Mouse (Mus musculus) lung, embryonic 16.5 days (tissue): Measurements from ENCODE around the gene Slc38a6. TPM values are rescaled to one million over a fixed set of nuclear protein-coding genes. Genes with fewer than 3 reads are reported as not detected.

Experiments used
- ATAC-seq: fragments of 200-750 bp; cut with Nextera tagmentation; 2 replicates; pipeline ENCODE4 v1.8.0; 2017; ENCODE audit warnings: low read depth, mild to moderate bottlenecking, moderate library complexity
- H3K27ac ChIP-seq: fragments of 300-500 bp; sonication (generic); 2 replicates; pipeline ENCODE4 v1.5.1; 2014; ENCODE audit warnings: mild to moderate bottlenecking, control low read depth, low read length
- H3K27me3 ChIP-seq: fragments of 300-500 bp; sonication (generic); 2 replicates; pipeline ENCODE4 v1.6.1; 2014; ENCODE audit warnings: low read depth, low read length, mixed read lengths; ENCODE audit not compliant: control insufficient read depth, insufficient read depth
- H3K36me3 ChIP-seq: fragments of 300-500 bp; sonication (generic); 2 replicates; pipeline ENCODE4 v1.6.1; 2014; ENCODE audit warnings: low read length; ENCODE audit not compliant: control insufficient read depth, insufficient read depth
- H3K4me1 ChIP-seq: fragments of 300-500 bp; sonication (generic); replicated peaks from 2 replicates; pipeline ENCODE4 v1.6.1; 2014; ENCODE audit warnings: low read length, mixed read lengths; ENCODE audit not compliant: control insufficient read depth, insufficient read depth
- H3K4me2 ChIP-seq: fragments of 300-500 bp; sonication (generic); 2 replicates; pipeline ENCODE4 v1.6.1; 2014; ENCODE audit warnings: low read depth, low read length, control low read depth
- H3K4me3 ChIP-seq: fragments of 300-500 bp; sonication (generic); 2 replicates; pipeline ENCODE4 v1.5.1; 2014; ENCODE audit warnings: mild to moderate bottlenecking, low read length, control low read depth
- H3K9ac ChIP-seq: fragments of 300-500 bp; sonication (generic); 2 replicates; pipeline ENCODE4 v1.6.1; 2014; ENCODE audit warnings: low read length, control low read depth
- H3K9me3 ChIP-seq: fragments of 300-500 bp; sonication (generic); 2 replicates; pipeline ENCODE4 v1.6.1; 2016; ENCODE audit warnings: low read length; ENCODE audit not compliant: control insufficient read depth
- WGBS: fragments of 180-500 bp; shearing (Covaris S2); extraction: QIAGEN DNeasy Blood & Tissue Kit; methylation state at CpG from one replicate; pipeline ENCODE4 v1.1.7; 2014; 5-methylcytosine and 5-hydroxymethylcytosine counted together
- polyA plus RNA-seq: library from polyadenylated mRNA; unstranded; fragments of >200 nt; fragmentation: Nextera tagmentation; extraction: Ambion mirVana; gene quantifications from 2 replicates; pipeline ENCODE4 v1.2.1, GENCODE M21; 2015

Gene Slc38a6
- polyA plus RNA-seq: 8.9 and 10.4 TPM in 2 replicates

DNA sequence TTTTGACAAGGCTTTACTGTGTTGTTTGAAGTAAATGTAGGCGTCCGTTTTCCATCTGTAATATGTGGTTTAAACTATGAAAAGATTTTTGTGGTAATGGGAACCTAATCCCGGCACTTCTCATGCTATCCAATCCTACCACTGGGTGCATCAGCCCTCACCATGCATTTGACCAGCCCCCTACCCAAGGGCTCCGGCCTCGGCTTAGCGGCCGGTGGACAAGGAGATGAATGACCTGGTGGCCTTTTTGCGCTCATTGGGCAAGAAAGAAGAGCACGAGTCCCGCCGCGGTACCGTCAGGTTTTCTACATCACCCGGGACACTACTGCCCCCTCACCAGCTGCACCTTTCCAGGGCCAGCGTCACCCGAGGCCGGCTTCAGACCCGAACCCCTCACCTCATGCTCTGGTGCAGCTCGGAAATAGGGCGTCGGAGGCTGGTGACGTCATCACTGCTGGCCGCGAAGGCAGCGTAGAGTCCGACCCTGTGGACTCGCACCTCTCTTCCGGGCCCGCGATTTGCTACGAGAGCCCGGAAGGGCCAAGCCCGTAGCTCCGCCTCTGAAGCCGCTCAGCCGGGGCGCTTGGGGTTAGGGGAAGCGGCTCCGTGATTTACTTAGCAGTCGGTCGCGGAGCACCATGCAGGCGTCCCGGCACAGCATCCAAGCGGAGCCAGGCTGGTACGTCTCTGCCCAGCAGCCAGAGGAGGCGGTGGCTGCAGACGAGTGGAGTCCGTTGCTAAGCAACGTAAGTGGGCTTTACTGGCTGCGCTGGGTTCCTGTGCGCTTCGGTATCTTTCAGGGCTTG lies at the start of gene Slc38a6, which contains the start of gene Trmt5:
TSS of gene Slc38a6 (plus strand) at position 493 of the 806 bp plus-strand sequence.
TSS of gene Trmt5 (minus strand) at position 424 of the 806 bp plus-strand sequence.
- Histone ChIP-seq H3K4me3 (peak within 1 kb of the TSS; percentile 86), H3K9ac (peak within 1 kb of the TSS; percentile 93), H3K4me2 (peak within 1 kb of the TSS; percentile 86), H3K9me3 (no peaks in the 10 kb centered on the region), H3K4me1 (peaks cover 16% of the 10 kb centered on the region), H3K27ac (peak within 1 kb of the TSS; percentile 88), H3K27me3 (no peaks in the 10 kb centered on the region), H3K36me3 (peaks cover 7% of the 10 kb centered on the region; the same call in 1 of the 2 replicates)
- WGBS: under 1% methylated on average over 53 of the region's 53 CpGs
- ATAC-seq: peak; percentile 98

DNA sequence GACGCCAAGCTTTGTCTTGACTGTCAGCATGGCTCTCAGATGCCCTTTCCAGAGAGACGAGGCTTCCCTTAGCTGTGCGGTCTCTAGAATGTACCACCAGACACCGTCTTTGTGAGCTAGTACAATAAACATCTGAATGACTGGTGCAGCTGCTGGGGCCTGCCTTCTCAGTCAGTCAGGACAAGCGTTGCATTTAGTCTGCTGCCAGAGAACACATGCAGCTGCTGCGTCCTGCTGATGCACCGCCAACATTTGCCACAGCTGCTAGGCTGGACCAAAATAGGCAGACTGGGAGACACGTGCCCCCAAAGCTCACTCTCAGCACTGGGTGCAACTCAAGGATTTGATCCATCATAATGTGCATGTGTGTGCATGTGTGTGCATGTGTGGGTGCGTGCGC lies 44.6 kb upstream of the Slc38a6 start:
- Histone ChIP-seq H3K9ac (no peak overlapping the region), H3K36me3 (no peaks in the 10 kb centered on the region), H3K9me3 (no peaks in the 10 kb centered on the region), H3K4me1 (0 out of 2 replicates have a peak, but pooled peaks cover 4% of the 10 kb centered on the region), H3K4me2 (no peak overlapping the region), H3K27me3 (no peaks in the 10 kb centered on the region), H3K27ac (peak overlapping the region; percentile 59; the same call in 1 of the 2 replicates), H3K4me3 (no peak overlapping the region)
- peak; percentile 79 for ATAC-seq
- WGBS: 60% methylated on average over 10 of the region's 10 CpGs

DNA sequence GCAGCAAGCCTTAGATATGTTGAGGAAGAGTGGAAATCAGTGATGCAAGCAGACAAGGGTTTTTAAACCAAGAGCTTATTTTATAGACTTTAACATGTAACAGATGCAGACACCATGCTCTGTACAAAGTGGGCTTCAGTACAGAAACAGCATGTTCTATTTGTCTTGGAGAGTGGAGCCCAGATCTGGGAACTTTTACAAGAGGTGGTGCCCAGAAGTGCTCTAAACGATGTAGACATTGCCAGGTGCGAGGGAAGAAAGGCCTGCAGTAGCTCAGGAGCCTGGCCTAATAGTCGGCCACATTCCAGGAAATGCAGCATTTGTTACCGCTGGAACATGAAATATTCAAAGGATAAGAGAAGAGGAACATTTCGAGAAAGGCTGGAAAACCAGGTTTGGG lies 40.9 kb upstream of the Slc38a6 start:
- no peak for ATAC-seq
- H3K27ac ChIP-seq: no peak overlapping the region

DNA sequence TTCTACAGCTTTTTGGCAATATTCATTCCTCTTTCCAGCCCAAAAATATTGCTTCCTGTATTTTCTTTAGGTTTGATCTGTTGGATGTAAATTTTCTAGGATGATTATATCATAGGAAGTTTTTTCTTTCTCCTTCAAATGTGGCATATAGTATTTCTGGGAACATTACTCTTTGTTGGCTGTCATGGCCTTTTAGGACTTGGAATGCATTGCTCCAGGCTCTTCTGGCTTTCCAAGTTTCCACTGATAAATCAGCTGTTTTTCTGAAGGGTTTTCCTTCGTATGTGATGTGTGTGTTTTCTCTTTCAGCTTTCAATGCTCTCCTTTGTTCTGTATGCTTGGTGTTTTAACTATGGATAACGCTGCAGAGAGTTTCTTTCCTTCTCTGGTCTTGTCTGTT lies 31.6 kb upstream of the Slc38a6 start:
- H3K27ac ChIP-seq: no peak overlapping the region
- no peak overlapping the region for H3K4me2 ChIP-seq
- no peak for ATAC-seq
- no peaks in the 10 kb centered on the region for H3K4me1 ChIP-seq
- H3K36me3 ChIP-seq: no peaks in the 10 kb centered on the region
- no peak overlapping the region for H3K4me3 ChIP-seq
- no peaks in the 10 kb centered on the region for H3K27me3 ChIP-seq
- H3K9me3 ChIP-seq: no peaks in the 10 kb centered on the region
- no peak overlapping the region for H3K9ac ChIP-seq
- 61% methylated on average over 2 of the region's 2 CpGs for WGBS

More for the DNA sequence above, 40.9 kb upstream of the Slc38a6 start:
- Histone ChIP-seq H3K4me2 (no peak overlapping the region), H3K9ac (no peak overlapping the region), H3K27me3 (no peaks in the 10 kb centered on the region), H3K9me3 (no peaks in the 10 kb centered on the region), H3K4me1 (0 out of 2 replicates have a peak, but pooled peaks cover 4% of the 10 kb centered on the region), H3K36me3 (no peaks in the 10 kb centered on the region), H3K4me3 (no peak overlapping the region)
- 49% methylated on average over 5 of the region's 5 CpGs for WGBS

DNA sequence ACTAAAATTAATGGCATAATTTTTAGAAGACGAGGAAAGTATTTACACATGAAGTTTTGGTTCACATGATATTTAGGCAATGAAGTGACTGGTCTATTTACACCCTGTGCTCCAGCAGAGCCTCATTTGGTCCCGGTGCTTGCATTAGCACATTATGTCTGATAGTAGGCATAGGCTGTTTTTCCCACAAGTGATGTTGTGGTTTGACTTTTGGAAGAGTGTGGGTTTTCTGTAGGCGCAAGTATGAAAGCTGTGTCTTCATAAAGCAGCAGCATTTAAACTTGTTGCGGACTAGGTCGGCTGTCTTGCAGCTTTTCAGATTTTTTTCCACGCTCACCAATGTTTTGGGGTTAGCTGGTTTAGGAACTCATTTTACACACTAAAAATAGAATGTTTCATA lies 27.3 kb upstream of the Slc38a6 start:
- Histone ChIP-seq H3K9me3 (no peaks in the 10 kb centered on the region), H3K4me1 (no peaks in the 10 kb centered on the region), H3K4me3 (no peak overlapping the region), H3K4me2 (no peak overlapping the region), H3K36me3 (no peaks in the 10 kb centered on the region), H3K9ac (no peak overlapping the region), H3K27me3 (no peaks in the 10 kb centered on the region), H3K27ac (no peak overlapping the region)
- ATAC-seq: no peak
- WGBS: 91% methylated on average over 6 of the region's 6 CpGs

DNA sequence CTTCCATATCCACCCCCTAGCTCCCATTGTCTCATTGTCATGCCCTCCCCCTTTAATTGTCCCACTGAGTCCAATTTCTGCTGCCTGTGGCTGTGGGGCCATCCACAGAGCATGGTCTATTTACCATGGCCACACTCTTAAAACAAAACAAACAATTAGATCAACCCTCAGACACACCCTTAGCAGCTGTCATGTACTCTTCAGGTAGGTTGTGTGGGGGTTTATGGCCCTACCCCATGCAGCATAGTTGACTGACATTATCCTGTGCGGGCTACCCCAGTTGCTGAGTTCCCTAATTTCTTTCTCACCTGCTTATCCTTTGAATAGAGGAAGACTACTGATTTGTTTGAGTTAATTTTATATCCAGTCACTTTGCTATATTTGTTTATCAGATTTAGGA lies 26.2 kb upstream of the Slc38a6 start:
- 93% methylated on average over 1 of the region's 1 CpGs for WGBS
- H3K4me3 ChIP-seq: no peak overlapping the region
- H3K27ac ChIP-seq: no peak overlapping the region
- H3K27me3 ChIP-seq: no peaks in the 10 kb centered on the region
- H3K9me3 ChIP-seq: no peaks in the 10 kb centered on the region
- no peak overlapping the region for H3K4me2 ChIP-seq
- H3K36me3 ChIP-seq: no peaks in the 10 kb centered on the region
- H3K9ac ChIP-seq: no peak overlapping the region
- no peaks in the 10 kb centered on the region for H3K4me1 ChIP-seq
- no peak for ATAC-seq

DNA sequence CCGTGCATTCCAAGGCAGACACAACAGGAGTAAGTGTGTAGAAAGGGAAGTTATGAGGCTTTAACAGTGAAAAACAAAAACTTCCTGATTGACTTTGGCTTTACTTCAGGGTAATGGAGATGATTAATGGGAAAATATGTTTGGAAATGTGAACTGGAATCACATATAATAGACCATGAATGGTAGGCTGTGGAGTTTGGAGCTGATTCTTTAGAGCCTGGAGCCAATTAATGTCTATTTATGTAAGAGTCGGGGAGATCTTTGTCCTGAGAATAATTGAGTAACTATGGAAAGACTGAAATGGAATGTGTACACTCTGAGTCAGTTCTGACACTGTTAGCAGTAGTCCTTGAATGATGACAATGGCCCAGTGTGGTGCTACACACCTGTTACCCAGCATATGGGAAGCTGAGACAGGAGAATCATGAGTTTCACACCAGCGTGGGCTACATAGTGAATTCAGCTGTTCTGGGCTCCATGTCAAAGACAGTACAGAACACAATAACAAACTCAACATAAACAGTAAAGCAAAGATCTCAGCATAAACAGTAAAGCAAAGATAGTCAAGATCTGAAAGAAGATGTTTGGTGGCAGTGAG lies 21.1 kb upstream of the Slc38a6 start:
- no peaks in the 10 kb centered on the region for H3K27me3 ChIP-seq
- no peak overlapping the region for H3K27ac ChIP-seq
- ATAC-seq: 0 out of 2 replicates have a peak, but pooled peaks have one; percentile 45
- no peak overlapping the region for H3K4me2 ChIP-seq
- no peaks in the 10 kb centered on the region for H3K36me3 ChIP-seq
- H3K9me3 ChIP-seq: no peaks in the 10 kb centered on the region
- H3K4me1 ChIP-seq: no peaks in the 10 kb centered on the region
- WGBS: 67% methylated on average over 3 of the region's 3 CpGs
- H3K9ac ChIP-seq: no peak overlapping the region
- no peak overlapping the region for H3K4me3 ChIP-seq

DNA sequence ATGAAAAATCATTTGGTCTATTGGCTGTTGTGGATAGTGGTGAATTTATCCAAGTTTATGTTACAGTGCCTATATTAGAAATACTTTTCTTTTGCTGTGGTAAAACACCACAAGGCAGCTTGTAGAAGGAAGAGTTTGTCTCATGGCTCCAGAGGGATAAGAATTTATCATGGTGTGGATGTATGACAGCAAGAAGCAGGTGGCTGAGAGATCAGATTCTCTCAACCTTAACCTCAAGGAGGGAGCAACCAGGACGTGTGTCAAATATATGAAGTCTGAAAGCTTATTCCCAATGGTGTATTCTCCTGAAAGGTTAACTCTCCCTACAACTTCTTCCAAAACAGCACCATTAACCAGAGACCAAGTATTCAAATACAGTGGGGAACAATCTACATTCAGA lies 20.0 kb upstream of the Slc38a6 start:
- Histone ChIP-seq H3K9me3 (no peaks in the 10 kb centered on the region), H3K4me1 (no peaks in the 10 kb centered on the region), H3K4me3 (no peak overlapping the region), H3K27ac (no peak overlapping the region), H3K36me3 (no peaks in the 10 kb centered on the region), H3K9ac (no peak overlapping the region), H3K4me2 (no peak overlapping the region), H3K27me3 (no peaks in the 10 kb centered on the region)
- WGBS: 77% methylated on average over 1 of the region's 1 CpGs
- no peak for ATAC-seq

DNA sequence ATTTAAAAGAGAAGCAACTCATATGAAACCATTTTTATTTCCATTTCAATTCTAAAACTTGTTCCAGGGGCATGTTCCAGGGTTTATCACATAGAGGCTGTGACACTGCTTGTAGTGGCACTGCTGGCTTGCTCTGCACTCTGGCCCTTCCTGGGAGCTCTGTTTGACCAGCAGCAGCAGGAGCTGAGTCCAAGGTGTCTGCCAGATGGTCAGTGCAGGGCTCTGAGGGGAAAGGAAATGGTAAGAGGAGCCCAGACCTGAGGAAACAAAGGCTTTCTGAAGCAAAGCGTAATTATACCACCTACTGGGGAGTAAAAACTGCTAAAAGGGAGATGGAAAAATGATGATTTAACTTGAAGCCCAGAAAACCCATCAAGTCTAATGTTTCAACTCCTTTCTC lies 18.1 kb upstream of the Slc38a6 start:
- no peak for ATAC-seq
- Histone ChIP-seq H3K36me3 (no peaks in the 10 kb centered on the region), H3K4me1 (no peaks in the 10 kb centered on the region), H3K9ac (no peak overlapping the region), H3K9me3 (no peaks in the 10 kb centered on the region), H3K4me3 (no peak overlapping the region), H3K4me2 (no peak overlapping the region), H3K27ac (no peak overlapping the region), H3K27me3 (no peaks in the 10 kb centered on the region)
- WGBS: 90% methylated on average over 1 of the region's 1 CpGs
